Mouse (Mus musculus): Measurements from ENCODE around the gene Vsig1. TPM values are rescaled to one million over a fixed set of nuclear protein-coding genes. Genes with fewer than 3 reads are reported as not detected.

Vsig1 gene
- polyA plus RNA-seq, 1 experiment from 2014 or later = not detected

DNA sequence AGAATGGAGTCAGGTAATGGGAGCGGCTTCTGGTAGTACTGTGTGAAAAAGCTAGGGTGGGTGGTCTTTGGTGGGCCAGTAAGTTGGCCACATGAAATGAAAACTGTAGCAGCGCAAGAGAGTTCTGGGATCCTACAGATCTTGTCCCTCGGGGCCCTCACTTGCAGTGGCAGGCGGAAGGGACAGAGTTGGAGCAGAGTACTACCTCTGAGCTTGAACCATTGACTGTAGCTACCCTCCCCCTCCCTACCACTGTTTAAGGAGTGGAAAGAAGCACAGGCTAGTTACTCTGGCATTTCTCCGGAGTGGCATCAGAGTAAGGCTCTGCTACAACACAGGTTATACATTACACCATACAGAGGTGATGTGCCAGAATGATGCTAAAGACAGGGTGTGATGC lies 49.6 kb downstream of the Vsig1 start:
- peak; percentile 80; the same call in 1 of the 2 replicates for ATAC-seq

GRCm38 (mm10) chrX:140978943-140979342 lies 71.5 kb downstream of the Vsig1 start:
- no peak overlapping the region for H3K4me2 ChIP-seq
- H3K9ac ChIP-seq = no peak overlapping the region
- no peak overlapping the region for H3K4me3 ChIP-seq
- H3K9me3 ChIP-seq (replicated peaks) = no peaks in the 10 kb centered on the region
- no peak overlapping the region for H3K27ac ChIP-seq
- no peak for ATAC-seq
- H3K27me3 ChIP-seq = peaks cover 32% of the 10 kb centered on the region
- no peaks in the 10 kb centered on the region for H3K36me3 ChIP-seq (ENCODE audit: poor library complexity, severe bottlenecking)
- 97% methylated on average over 1 of the region's 1 CpGs for WGBS
- no peaks in the 10 kb centered on the region for H3K4me1 ChIP-seq

More for the DNA sequence above, 49.6 kb downstream of the Vsig1 start:
- peaks cover 11% of the 10 kb centered on the region; the same call in 1 of the 2 replicates for H3K27me3 ChIP-seq
- peak overlapping the region; percentile 56 for H3K4me2 ChIP-seq
- 0 out of 2 replicates have a peak, but pooled peaks cover 3% of the 10 kb centered on the region for H3K4me1 ChIP-seq
- no peak overlapping the region for H3K27ac ChIP-seq
- peak overlapping the region; percentile 40 for H3K9ac ChIP-seq
- peak overlapping the region; percentile 49 for H3K4me3 ChIP-seq
- WGBS = 24% methylated on average over 5 of the region's 5 CpGs
- H3K9me3 ChIP-seq (replicated peaks) = no peaks in the 10 kb centered on the region
- H3K36me3 ChIP-seq (ENCODE audit: poor library complexity, severe bottlenecking) = no peaks in the 10 kb centered on the region

DNA sequence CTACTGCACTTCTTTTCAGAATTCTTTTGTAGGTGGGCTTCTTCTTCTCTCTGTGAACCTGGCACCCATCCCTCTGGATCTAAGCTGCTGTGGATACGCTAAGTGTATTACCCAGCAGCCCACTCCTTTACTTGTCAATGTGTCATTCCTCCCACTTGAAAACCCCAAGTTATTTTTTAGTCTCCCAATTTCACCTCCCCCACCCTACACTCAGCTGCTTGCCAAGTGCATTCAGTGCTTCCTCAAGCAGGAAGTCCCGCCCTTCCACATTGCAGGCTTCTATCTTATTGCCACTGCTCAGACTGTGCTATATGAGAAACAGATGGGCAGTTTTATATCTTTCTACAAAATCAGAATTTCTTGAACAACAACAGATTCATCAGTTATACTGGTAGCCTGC lies 72.1 kb downstream of the Vsig1 start:
- Histone ChIP-seq H3K27ac (no peak overlapping the region), H3K4me1 (no peaks in the 10 kb centered on the region), H3K4me2 (no peak overlapping the region), H3K9ac (no peak overlapping the region), H3K27me3 (peaks cover 35% of the 10 kb centered on the region), H3K9me3 (replicated peaks) (no peaks in the 10 kb centered on the region), H3K36me3 (ENCODE audit: poor library complexity, severe bottlenecking) (no peaks in the 10 kb centered on the region), H3K4me3 (no peak overlapping the region)
- ATAC-seq = 0 out of 2 replicates have a peak, but pooled peaks have one; percentile 55
- WGBS = 74% methylated on average over 2 of the region's 2 CpGs

DNA sequence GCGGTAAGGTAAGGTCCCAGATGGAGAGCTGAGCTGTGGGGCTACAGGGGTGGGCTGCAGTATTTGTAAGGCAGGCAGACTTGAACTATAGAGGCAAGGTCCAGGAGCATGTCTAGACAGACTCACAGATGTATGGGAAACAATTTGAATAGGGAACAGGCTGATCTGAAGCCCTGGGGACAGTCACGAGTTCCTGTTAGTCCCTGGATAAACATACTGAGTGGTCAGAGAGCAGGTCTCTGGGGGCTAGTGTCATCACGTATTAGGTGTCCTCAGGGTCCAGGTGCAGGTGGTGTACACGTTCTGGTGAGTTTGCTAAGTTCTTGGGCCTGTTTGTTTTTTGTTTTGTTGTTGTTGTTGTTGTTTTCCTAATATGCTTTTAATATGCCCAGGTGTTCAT lies 72.8 kb downstream of the Vsig1 start:
- peaks cover 39% of the 10 kb centered on the region for H3K27me3 ChIP-seq
- no peak overlapping the region for H3K9ac ChIP-seq
- no peaks in the 10 kb centered on the region for H3K4me1 ChIP-seq
- ATAC-seq = no peak
- H3K36me3 ChIP-seq (ENCODE audit: poor library complexity, severe bottlenecking) = no peaks in the 10 kb centered on the region
- no peaks in the 10 kb centered on the region for H3K9me3 ChIP-seq (replicated peaks)
- 75% methylated on average over 4 of the region's 4 CpGs for WGBS
- no peak overlapping the region for H3K4me2 ChIP-seq
- no peak overlapping the region for H3K27ac ChIP-seq
- no peak overlapping the region for H3K4me3 ChIP-seq

- Histone ChIP-seq H3K4me2 (no peak overlapping the region), H3K4me1 (no peaks in the 10 kb centered on the region), H3K27ac (no peak overlapping the region), H3K9me3 (replicated peaks) (no peaks in the 10 kb centered on the region), H3K36me3 (ENCODE audit: poor library complexity, severe bottlenecking) (no peaks in the 10 kb centered on the region), H3K9ac (no peak overlapping the region), H3K4me3 (no peak overlapping the region), H3K27me3 (peaks cover 40% of the 10 kb centered on the region)
- WGBS = 63% methylated on average over 6 of the region's 6 CpGs
- no peak for ATAC-seq
Observed at GRCm38 (mm10) chrX:140983206-140983960, 76.0 kb downstream of the Vsig1 start.

DNA sequence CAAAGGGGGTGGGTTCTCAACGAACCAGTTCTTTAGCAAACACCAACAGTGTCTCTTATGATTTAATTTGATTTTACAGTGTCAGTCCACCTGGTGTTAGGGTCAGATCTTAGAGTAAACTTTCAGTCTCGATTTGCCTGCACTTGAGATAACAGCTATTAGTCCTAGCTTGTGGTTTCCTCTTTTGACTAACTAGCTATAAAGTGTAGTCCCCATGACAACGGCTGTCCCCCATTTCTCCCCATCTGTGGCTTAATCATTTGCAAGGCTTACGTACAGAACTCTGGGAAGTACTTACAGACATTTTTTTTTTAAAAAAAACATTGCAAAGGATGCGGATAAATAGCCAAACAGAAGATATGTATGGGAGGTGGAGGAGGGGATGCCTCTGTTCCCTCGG lies 77.4 kb downstream of the Vsig1 start:
- Histone ChIP-seq H3K27ac (no peak overlapping the region), H3K27me3 (peaks cover 40% of the 10 kb centered on the region), H3K9ac (no peak overlapping the region), H3K4me2 (no peak overlapping the region), H3K4me1 (no peaks in the 10 kb centered on the region), H3K36me3 (ENCODE audit: poor library complexity, severe bottlenecking) (no peaks in the 10 kb centered on the region), H3K4me3 (no peak overlapping the region), H3K9me3 (replicated peaks) (no peaks in the 10 kb centered on the region)
- 76% methylated on average over 6 of the region's 6 CpGs for WGBS
- ATAC-seq = no peak

DNA sequence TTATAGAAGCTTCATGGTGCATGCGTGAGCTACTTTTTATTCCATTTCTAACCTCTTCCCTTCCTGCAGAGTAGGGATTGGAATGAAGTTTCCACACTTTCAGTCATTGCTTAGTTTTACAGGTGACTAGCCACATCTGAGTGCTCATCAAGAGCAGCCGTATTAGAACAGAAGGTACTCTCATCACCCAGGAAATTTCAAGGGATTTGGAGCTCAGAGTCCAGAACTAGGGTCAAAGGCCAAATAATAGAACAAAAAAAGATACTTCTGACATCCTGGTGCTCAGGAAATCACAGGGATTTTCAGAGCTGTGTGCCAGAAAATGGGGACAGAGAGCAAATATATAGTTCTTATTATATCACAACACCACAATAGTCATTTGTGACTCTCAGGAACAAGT lies 77.8 kb downstream of the Vsig1 start:
- WGBS = 81% methylated on average over 2 of the region's 2 CpGs
- no peak overlapping the region for H3K9ac ChIP-seq
- H3K36me3 ChIP-seq (ENCODE audit: poor library complexity, severe bottlenecking) = no peaks in the 10 kb centered on the region
- no peaks in the 10 kb centered on the region for H3K9me3 ChIP-seq (replicated peaks)
- H3K27me3 ChIP-seq = peaks cover 36% of the 10 kb centered on the region
- H3K4me1 ChIP-seq = no peaks in the 10 kb centered on the region
- H3K4me2 ChIP-seq = no peak overlapping the region
- H3K4me3 ChIP-seq = no peak overlapping the region
- ATAC-seq = no peak
- H3K27ac ChIP-seq = no peak overlapping the region

Other genes with a start within 250 kb of the Vsig1 start
- gene Mid2, start 243.0 kb upstream of the Vsig1 start, polyA plus RNA-seq (2015; fragmentation: Nextera tagmentation; extraction: Ambion mirVana) = 1.2 and 2.2 TPM in 2 replicates
- not detected in 2 replicates for gene Tex13b, start 94.2 kb upstream of the Vsig1 start, polyA plus RNA-seq (2015; fragmentation: Nextera tagmentation; extraction: Ambion mirVana)
- 47.6 and 49.1 TPM in 2 replicates for gene Psmd10, start 49.1 kb downstream of the Vsig1 start, polyA plus RNA-seq (2015; fragmentation: Nextera tagmentation; extraction: Ambion mirVana)
- gene Atg4a, start 49.3 kb downstream of the Vsig1 start, polyA plus RNA-seq (2015; fragmentation: Nextera tagmentation; extraction: Ambion mirVana) = 12.2 and 12.3 TPM in 2 replicates

Measured in forebrain, embryonic 13.5 days (tissue).